Mouse (Mus musculus) spleen, adult 18-20 months (tissue): ENCODE data around the gene Calm3.

Experiments
- DNase-seq, 2 experiments: peaks; one replicate each; pipeline ENCODE4 v3.0.0; 2022; ENCODE audit warnings: mixed read lengths in 2 of 2

Calm3 gene

GRCm38 (mm10) chr7:16914453-16915343, 9.2 kb downstream of the Calm3 start:
- no peak for DNase-seq

- peak in 1 of 2 experiments; percentile 72 for DNase-seq
Measured at GRCm38 (mm10) chr7:16913806-16914452, 10.0 kb downstream of the Calm3 start.

DNA sequence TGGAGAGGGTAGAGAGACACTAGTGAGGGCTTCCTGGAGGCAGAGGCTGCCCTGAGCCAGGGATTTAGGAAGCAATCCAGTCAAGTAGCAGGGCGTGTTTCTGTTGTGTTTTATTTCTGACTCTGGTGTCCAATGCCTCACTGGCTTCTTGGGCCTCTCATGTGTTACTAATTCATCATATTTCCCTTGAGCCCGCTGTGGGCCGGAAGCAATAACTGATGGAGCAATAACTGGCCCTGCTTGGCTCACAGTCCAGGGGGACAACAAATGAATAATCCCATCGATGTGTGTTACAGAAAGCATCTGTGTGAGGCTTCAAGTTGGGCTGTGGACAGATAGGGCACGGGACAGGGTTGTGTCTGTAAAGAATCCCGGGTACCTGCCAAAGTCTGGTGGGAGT, 11.6 kb downstream of the Calm3 start:
- no peak for DNase-seq

DNA sequence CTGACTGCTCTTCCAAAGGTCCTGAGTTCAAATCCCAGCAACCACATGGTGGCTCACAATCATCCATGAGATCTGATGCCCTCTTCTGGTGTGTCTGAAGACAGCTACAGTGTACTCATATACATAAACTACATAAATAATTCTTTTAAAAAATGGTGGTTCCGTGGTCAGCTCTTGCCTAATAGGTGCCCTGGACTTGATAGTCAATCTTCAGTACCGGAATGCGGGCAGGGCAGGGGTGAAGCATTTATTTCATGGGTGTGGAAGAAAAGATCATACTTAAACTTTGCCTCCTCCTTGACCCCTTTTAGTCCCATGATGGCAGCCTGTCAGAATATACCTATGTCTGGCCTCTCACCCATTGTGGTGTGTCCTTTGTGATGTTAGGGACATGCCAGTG, 12.0 kb downstream of the Calm3 start:
- no peak for DNase-seq

- no peak for DNase-seq
Measured at GRCm38 (mm10) chr7:16909909-16910308, 14.0 kb downstream of the Calm3 start.

DNA sequence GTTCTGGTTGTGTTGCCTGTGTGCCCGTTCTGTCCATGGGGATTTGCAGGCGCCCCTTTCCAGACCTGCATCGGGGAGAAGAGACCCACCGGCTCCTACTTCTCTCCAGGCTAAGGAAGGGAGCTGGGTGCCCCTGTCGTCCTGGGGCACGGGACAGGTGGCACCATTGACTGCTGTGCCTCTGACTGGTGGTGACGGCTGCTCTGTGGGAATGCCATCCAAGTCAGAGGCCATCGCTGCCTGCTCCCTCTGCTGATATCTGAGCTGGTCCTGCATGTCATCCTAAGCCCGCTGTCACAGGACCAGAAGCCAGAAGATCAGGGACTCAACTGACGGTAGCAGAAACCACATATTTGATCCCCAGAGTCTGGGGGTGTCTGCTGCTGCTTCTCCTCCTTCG, 15.1 kb downstream of the Calm3 start:
- DNase-seq, result no peak

DNA sequence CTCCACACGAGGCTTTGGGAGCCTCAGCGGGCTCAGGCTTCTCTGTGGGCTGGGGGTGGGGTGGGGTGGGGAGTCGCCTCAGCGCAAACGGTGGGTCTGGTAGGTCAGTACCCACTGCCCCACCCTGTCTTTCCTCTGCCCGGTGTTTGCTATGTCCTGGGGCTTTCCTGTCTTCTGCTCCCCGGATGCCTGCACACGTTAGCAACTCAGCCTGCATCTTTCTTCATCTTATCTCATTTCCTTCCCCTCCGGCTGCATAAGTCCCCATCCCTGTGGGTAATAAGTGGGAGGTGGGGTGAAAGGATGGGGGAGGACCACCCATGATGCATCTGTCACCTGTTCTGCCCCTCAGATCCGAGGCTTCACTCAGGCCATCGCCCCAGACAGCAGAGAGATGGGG, 15.5 kb downstream of the Calm3 start:
- DNase-seq, result no peak

- DNase-seq, result no peak
Measured at GRCm38 (mm10) chr7:16907842-16908241, 16.1 kb downstream of the Calm3 start.

- DNase-seq, result no peak
Measured at GRCm38 (mm10) chr7:16906889-16907559, 16.9 kb downstream of the Calm3 start.

DNA sequence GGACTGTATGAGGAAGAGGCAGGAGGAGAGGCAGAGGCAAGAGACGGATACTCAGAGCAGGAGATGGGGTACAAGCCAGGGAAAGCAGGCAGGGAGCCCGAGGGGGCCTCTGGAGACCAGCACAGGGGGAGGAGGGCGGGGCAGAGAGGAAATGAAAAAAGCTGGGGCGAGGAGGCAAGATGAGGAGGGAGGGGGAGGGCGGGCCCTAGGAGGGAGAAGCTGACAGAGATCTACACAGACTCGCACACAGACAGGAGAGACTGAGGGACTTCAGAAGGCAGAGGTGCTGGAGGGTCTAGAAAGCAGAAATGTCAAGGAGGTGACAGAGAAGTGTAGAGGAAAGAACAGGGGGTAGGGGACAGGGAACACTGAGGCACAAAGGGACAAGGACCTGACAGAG, 17.6 kb downstream of the Calm3 start, which contains the start of gene Ptgir:
Ptgir (plus strand) TSS at position 210 of the 400 bp plus-strand sequence.
- DNase-seq, result no peak

DNA sequence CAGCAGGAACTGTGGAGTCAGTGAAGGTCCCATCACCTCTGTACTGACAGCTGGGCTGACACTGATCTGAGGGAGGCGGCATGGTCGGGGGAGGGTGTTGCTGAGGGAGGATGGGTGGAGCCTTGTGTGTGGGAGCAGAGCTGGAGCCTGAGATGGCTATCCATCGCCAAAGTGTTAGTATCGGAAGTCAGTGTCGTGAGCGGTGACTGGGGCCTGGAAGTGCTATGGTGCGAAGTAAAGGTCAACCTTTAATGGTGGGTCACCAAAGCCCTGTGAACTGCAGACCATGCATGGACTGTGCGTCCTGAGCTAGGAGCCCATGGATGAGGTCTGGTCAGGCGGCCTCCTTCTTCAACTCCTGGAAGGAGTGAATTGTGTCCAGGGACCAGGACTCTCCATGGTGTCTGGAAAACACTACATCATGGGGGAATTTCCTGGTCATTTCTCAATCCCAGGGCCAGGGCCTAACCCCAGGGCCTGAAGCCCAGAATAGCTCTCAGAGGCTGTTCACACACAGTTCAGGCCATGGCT, 18.4 kb downstream of the Calm3 start:
- DNase-seq, result no peak

GRCm38 (mm10) chr7:16904120-16904675, 19.7 kb downstream of the Calm3 start:
- DNase-seq, result no peak

DNA sequence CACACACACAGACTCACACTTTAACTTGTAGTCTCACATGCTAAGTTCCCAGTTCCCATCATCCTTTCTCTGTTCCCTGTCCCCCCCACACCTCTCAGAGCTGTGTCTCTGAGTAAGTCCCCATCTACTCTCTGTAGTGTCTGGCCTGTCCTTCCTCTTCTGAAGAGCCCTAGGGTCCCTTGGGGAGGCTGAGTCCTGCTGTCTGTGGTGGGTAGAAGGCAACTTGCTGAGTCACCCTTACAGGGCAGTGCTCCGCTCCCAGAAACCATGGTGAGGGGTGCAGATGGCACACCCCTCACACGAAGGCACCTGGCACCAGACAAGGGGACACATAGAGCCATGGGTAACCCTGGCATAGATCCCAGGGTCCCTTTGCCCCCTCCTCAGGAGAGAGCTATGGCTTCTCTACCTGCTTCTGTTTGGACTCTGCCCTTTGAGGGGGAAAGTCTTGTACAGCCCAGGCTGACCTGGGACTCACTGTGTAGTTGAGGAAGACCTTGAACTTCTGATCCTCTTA, 20.4 kb downstream of the Calm3 start:
- no peak for DNase-seq

DNA sequence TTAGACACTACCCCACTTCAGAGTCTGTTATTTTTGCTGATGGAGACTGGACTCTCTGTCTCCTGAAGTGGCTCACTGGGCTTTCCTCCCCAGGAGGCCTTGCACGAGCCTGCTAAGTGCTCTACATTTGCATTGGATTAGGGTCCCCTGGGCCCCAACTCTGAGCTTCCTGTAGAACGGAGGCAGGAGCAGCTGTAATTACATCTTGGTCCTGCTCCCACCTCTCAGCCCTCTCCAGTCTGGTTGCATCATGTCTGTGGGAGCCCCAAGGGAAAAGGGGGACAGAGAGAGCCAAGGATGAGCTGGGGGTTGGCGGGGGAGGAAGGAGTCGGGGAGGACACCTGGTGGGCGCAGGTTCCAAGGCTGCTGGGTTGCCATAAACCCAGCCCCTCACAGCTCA, 23.4 kb downstream of the Calm3 start:
- no peak for DNase-seq

DNA sequence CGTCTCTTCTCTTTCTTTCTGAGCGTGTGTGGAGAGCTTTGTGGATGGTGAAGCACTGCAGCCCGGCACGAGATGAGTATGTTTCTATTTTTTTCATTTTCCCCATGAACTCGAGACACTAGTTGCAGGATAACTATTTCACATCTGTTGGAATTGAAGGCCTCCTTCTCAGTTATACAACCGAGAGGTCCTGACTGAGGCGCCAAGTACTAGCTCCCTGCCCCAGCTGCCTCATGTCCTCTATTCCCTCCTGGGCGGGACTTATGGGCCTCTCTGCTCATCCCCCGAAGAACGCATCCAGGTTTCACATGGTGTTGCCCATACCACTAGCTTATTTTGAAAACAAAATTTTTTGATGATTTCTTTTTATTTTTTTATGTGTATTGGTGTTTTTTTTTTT, 28.4 kb downstream of the Calm3 start:
- no peak for DNase-seq

- DNase-seq, result peak; percentile 54 to 69
Measured at GRCm38 (mm10) chr7:16895000-16895399, 28.9 kb downstream of the Calm3 start.

- DNase-seq, result no peak
Measured at GRCm38 (mm10) chr7:16894279-16894678, 29.6 kb downstream of the Calm3 start.

GRCm38 (mm10) chr7:16893612-16894011, 30.3 kb downstream of the Calm3 start:
- no peak for DNase-seq

DNA sequence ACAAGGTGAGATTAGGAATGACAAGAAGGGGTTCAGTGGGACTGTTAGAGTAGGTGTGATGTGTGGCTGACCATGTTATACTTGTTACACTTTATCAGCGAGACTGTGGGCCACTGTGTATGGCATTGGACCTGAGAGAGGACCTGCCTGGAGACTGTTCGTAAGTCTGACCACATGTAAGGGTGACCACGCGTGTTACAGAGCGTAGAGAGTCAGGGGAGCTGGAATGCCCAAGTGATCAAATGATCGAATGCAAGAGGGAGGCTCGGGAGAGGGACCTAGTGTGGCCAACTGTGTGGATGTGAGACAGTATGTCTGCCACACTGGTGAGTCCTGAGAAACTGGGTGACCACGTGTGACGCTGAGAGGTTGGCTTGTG, 31.6 kb downstream of the Calm3 start:
- DNase-seq, result no peak

- peak; percentile 68 to 86 for DNase-seq
Measured at GRCm38 (mm10) chr7:16891641-16892351, 32.1 kb downstream of the Calm3 start, which contains the start of gene Gng8. Gene Gng8 (plus strand): TSS chr7:16891786.

- no peak for DNase-seq
Measured at GRCm38 (mm10) chr7:16890944-16891343, 33.0 kb downstream of the Calm3 start.

DNA sequence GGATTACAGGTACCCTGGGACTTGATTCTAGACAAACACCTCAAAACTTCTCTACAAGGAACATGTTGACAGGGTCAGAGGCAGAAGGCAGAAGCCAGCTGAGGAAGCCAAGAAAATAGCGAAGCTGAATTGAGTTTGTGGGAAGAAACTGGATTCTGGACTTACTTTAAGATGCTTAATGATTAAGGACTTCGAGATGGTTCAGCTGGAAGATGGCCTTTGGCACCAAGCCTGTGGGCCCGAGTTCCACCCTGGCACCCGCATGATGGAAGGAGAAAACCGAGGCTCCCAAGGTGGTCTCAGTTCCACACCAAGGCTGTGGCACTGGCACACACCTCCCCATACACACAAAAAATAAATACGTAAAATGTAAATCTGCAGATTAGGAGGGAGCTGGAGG, 33.4 kb downstream of the Calm3 start:
- no peak for DNase-seq
